Mouse (Mus musculus): ENCODE measurements around the gene Slc35f6.
"Not testable (repeated sequence)": the region's sequence is repeated elsewhere in the genome, so short reads cannot be mapped to it uniquely, and the experiment has no call there.

DNA sequence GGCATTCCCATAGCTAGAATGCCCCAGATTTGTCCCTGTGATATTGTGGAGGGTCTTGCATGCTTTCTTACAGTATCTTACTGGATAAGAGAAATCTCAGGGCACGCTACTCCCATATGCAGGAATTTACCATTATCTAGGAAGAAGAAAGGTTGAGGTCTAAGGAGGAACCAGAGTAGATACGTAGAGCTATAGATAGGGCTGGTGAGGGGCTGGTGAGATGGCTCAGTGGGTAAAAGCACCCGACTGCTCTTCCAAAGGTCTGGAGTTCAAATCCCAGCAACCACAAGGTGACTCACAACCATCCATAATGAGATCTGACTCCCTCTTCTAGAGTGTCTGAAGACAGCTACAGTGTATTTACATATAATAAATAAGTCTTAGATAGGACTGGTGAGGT, 30.3 kb downstream of the Slc35f6 start:
- TF ChIP-seq MYOG (IDR thresholded peaks at IDR 0.05; ENCODE audit: control insufficient read depth in 1 of 3, insufficient read depth in 1 of 3, insufficient read length in 2 of 3, low read depth in 2 of 3); POLR2A (IDR thresholded peaks at IDR 0.05; ENCODE audit: insufficient read length, low read depth); USF1 (IDR thresholded peaks at IDR 0.05; ENCODE audit: low read depth); POLR2AphosphoS2 (IDR thresholded peaks at IDR 0.05; ENCODE audit: insufficient read length, low read depth); SRF (IDR thresholded peaks at IDR 0.05; ENCODE audit: control insufficient read depth, insufficient read length, low read depth); CEBPB (IDR thresholded peaks at IDR 0.05; ENCODE audit: insufficient read depth, poor library complexity, severe bottlenecking); MYOD1 (IDR thresholded peaks at IDR 0.05; ENCODE audit: control insufficient read depth in 1 of 3, insufficient read length in 2 of 3, low read depth in 2 of 3); MAX (IDR thresholded peaks at IDR 0.05; ENCODE audit: low read depth); REST (IDR thresholded peaks at IDR 0.05; ENCODE audit: insufficient read depth, insufficient read length); E2F4 (IDR thresholded peaks at IDR 0.05; ENCODE audit: insufficient read depth); TCF12 (IDR thresholded peaks at IDR 0.05; ENCODE audit: insufficient read depth, poor library complexity, severe bottlenecking): not testable (repeated sequence)
